Mouse (Mus musculus): ENCODE data around the gene Wwox.

DNA sequence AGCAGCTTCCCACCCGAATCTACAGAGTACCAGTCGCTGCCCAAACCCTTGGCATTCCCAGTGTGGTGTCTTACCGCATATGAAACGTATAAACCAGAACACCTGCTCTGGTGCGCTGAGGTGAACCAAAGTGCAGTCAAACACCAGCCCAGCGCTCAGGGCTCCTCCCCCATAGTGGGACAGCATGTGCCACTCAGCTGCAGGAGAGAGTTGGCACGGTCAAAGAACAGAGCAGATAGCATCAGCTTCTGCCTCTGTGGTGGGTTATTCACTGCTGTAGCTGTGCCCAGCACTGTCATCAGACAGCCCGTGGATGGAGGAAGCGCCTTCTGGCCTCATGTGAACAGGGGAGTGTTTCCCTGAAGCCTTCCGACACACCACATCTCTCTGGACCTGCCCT is 400.5 kb downstream of the Wwox start:
- TF ChIP-seq ZKSCAN1 (IDR thresholded peaks at IDR 0.05; ENCODE audit: borderline replicate concordance, low read depth, low read length) (no peak), TCF12 (IDR thresholded peaks at IDR 0.05; ENCODE audit: low read depth, low read length) (no peak), CTCF (conservative IDR thresholded peaks at IDR 0.05 in 1 of 2, IDR thresholded peaks at IDR 0.05 in 1 of 2; ENCODE audit: low read depth in 2 of 2, low read length in 2 of 2) (no peak), RAD21 (IDR thresholded peaks at IDR 0.05; ENCODE audit: low read depth, low read length) (no peak)
